Mouse (Mus musculus): ENCODE data around the gene Cnnm3.

- TF ChIP-seq CTCF (IDR thresholded peaks at IDR 0.05; ENCODE audit: control insufficient read depth, insufficient read depth, insufficient replicate concordance, low read depth, low read length) (no peak), POLR2A (IDR thresholded peaks at IDR 0.05; ENCODE audit: control insufficient read depth, low read depth, low read length) (no peak)
These were observed 37.8 kb downstream of the Cnnm3 start for GRCm38 (mm10) chr1:36549491-36549890.

Data from testis, adult 2 months (tissue).